Mouse (Mus musculus) gastrocnemius, postnatal 14 days (tissue): ENCODE measurements around the gene Ceacam1. TPM values are rescaled to one million over a fixed set of nuclear protein-coding genes. Genes with fewer than 3 reads are reported as not detected.

ENCODE experiments used
- DNase-seq: peaks from one replicate; pipeline ENCODE4 v3.0.0; 2021; ENCODE audit warnings: mixed read lengths
- intact Hi-C: fragments of 180-260 bp; cut with DNase I; formaldehyde crosslinking; loops from one replicate; pipeline ENCODE4 v1.15.1; 2025; ENCODE audit warnings: low total_unique reads
- total RNA-seq, 2 experiments: library from RNA; stranded (reverse); gene quantifications; 2 replicates each; pipeline ENCODE4 v1.2.3; 2021

Ceacam1 gene
- total RNA-seq, 2 experiments from 2014 or later: 5.1 to 6.4 TPM

- DNase-seq: no peak
- intact Hi-C loops: loop anchor here (2.0 to 5.0 kb wide), 2 partner anchors 60 to 115 kb away; partner anchors contain the start of gene Ceacam2
Observed at GRCm38 (mm10) chr7:25422286-25422841, 55.0 kb downstream of the Ceacam1 start.

DNA sequence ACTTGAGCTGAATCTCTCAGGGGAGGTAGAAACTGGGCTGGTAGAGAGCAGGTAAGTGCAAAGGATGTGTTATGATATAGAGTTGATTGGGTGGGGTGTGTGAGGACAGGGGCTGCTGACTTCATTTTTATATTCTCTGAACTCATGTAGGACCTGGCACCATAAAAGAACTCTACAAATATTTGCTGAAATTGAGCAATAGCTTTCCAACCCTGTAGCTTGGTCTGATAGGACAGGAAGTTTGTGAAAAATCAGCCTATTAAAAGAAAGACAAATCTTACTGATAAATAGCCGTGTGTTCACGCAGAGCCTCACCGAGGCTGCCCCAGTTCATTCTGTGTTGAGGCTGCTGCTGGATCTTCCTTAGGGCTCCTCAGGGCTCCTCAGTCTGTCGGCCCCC, 57.5 kb downstream of the Ceacam1 start:
- no peak for DNase-seq
- intact Hi-C loops: loop anchor here (5.0 kb wide), 1 partner anchor 117 kb away; the partner anchor contains the start of gene Ceacam2

DNA sequence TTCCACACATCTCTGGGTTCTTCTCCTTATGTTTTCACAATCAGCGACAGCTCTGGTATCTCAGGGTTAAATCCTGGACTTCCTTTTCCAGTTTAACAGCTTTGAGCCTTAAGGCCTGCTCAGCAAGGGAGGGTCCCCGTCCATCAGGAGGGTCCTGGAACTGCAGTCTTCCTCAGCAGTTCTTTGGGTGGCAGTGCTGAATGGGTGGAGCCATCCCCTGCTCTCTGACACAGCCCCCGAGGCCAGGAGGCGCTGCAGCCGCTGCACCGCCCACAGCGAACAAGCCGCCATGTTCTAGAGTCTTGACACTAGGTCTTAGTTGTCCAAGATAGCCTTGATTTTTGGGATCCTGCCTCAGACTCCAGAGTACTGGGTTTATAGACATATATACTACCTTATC, 57.9 kb downstream of the Ceacam1 start:
- intact Hi-C loops: no loop called here
- no peak for DNase-seq

GRCm38 (mm10) chr7:25417597-25417996, 59.8 kb downstream of the Ceacam1 start:
- intact Hi-C loops: no loop called here
- no peak for DNase-seq

DNA sequence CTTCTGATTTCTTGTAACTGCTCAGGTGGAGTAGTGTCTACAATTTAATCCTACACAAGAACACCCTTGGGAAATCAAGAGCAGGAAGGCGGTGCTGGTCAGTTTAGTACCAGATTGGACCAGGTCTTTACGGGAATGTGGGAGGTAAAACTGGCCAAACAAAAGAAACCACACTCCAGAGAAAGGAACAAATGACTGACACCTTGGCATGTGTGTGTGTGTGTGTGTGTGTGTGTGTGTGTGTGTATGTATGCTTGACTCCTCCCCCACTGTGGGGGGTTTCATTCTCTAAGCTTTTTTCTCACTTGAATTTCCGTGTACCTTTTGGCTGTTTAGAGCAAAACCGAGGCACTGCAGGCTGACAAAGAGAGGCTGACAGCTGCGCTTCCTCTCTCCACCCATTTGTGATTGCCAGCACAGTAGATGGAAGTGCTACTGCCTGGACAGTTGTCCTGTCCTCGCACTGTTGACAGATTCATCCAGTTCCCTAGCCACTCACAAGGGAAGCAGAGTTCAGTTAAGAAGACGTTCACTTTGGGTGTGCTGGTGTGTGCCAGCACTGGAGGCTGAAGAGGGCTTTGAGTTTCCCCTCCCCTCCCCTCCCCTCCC, 64.5 kb downstream of the Ceacam1 start, which contains the start of gene Cxcl17:
Cxcl17 (minus strand) TSS at position 54 of the 609 bp plus-strand sequence.
- no peak for DNase-seq
- intact Hi-C loops: loop anchor here (5.0 kb wide), 1 partner anchor 46 kb away; the partner anchor contains the start of gene Cnfn

DNA sequence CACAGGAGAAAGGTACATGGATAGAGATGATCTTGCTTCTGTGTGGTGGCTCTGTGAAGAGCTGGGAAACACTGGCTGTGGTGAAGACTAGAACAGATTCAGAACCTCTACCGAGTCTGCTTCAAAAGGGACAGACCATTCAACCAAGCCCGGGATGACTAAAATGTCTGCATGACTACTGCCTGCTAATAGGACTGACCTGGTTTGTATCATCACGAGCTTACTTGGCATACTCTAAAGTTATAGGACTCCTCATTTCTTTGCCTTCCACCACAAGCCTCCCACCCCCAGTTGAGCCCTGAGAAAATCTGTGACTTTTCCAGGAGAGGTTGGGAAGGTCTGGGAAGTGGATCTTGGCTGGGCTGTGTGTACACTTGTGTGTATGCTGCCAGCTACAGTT, 65.5 kb downstream of the Ceacam1 start:
- DNase-seq: no peak
- intact Hi-C loops: loop anchor here (5.0 kb wide), 1 partner anchor 45 kb away; the partner anchor contains the start of gene Cnfn

Other genes with a start within 250 kb of the Ceacam1 start
- gene Gsk3a, start 239.8 kb downstream of the Ceacam1 start, total RNA-seq: 10 to 100 TPM; 46.5 to 51.4 TPM
- 10 to 100 TPM in 1 of 2 experiments, 1 to 10 TPM in 1; 9.8 to 11.8 TPM for gene Erf, start 226.8 kb downstream of the Ceacam1 start, total RNA-seq
- 10 to 100 TPM; 38.2 to 44.1 TPM for gene Cic, start 209.9 kb downstream of the Ceacam1 start, total RNA-seq
- gene Pafah1b3, start 179.6 kb downstream of the Ceacam1 start, total RNA-seq: 1 to 10 TPM; 3.0 to 4.5 TPM
- not detected for gene Prr19, start 176.2 kb downstream of the Ceacam1 start, total RNA-seq
- gene Tmem145, start 171.5 kb downstream of the Ceacam1 start, total RNA-seq: not detected
- 10 to 100 TPM; 18.5 to 19.7 TPM for gene Megf8, start 160.4 kb downstream of the Ceacam1 start, total RNA-seq
- gene Cnfn, start 107.9 kb downstream of the Ceacam1 start, total RNA-seq: not detected
- gene Lipe, start 78.9 kb downstream of the Ceacam1 start, total RNA-seq: 10 to 100 TPM; 11.4 to 18.8 TPM
- gene Cxcl17, start 64.7 kb downstream of the Ceacam1 start, total RNA-seq: not detected
- gene Ceacam2, start 62.3 kb upstream of the Ceacam1 start, total RNA-seq: under 1 TPM; 0.43 to 0.60 TPM
- not detected for gene Erich4, start 138.3 kb upstream of the Ceacam1 start, total RNA-seq
- gene Dmac2, start 141.8 kb upstream of the Ceacam1 start, total RNA-seq: 10 to 100 TPM; 24.2 to 31.3 TPM
- 1 to 10 TPM; 2.2 to 2.4 TPM for gene B3gnt8, start 149.1 kb upstream of the Ceacam1 start, total RNA-seq
- 10 to 100 TPM; 58.0 to 78.3 TPM for gene Bckdha, start 181.4 kb upstream of the Ceacam1 start, total RNA-seq
- gene Exosc5, start 181.6 kb upstream of the Ceacam1 start, total RNA-seq: 10 to 100 TPM; 21.3 to 21.6 TPM
- gene Tmem91, start 197.6 kb upstream of the Ceacam1 start, total RNA-seq: under 1 TPM in 1 of 2 experiments, not detected in 1; 0.35 TPM
- 10 to 100 TPM in 1 of 2 experiments, 1 to 10 TPM in 1; 9.7 to 11.3 TPM for gene B9d2, start 203.2 kb upstream of the Ceacam1 start, total RNA-seq
- 10 to 100 TPM; 13.8 to 14.4 TPM for gene Tgfb1, start 209.4 kb upstream of the Ceacam1 start, total RNA-seq
- 10 to 100 TPM; 31.4 to 31.8 TPM for gene Ccdc97, start 241.5 kb upstream of the Ceacam1 start, total RNA-seq